Mouse (Mus musculus) hindbrain, embryonic 10.5 days (tissue): ENCODE results near the gene Cd1d1. TPM values are rescaled to one million over a fixed set of nuclear protein-coding genes. Genes with fewer than 3 reads are reported as not detected.
"Not testable (repeated sequence)": the region's sequence is repeated elsewhere in the genome, so short reads cannot be mapped to it uniquely, and the experiment has no call there.

ENCODE experiments used
- DNase-seq: peaks from one replicate; pipeline ENCODE4 v3.0.0-alpha.2; 2017; ENCODE audit warnings: low spot score
- H3K27ac ChIP-seq: fragments of 300-500 bp; sonication (generic); 2 replicates; pipeline ENCODE4 v1.5.1; 2016; ENCODE audit warnings: mild to moderate bottlenecking, moderate library complexity
- H3K27me3 ChIP-seq: fragments of 300-500 bp; sonication (generic); 2 replicates; pipeline ENCODE4 v1.6.1; 2016; ENCODE audit warnings: mild to moderate bottlenecking; ENCODE audit not compliant: poor library complexity, insufficient read depth, severe bottlenecking
- H3K36me3 ChIP-seq: fragments of 300-500 bp; sonication (generic); 2 replicates; pipeline ENCODE4 v1.6.1; 2016; ENCODE audit warnings: mild to moderate bottlenecking, moderate library complexity
- H3K4me1 ChIP-seq: fragments of 300-500 bp; sonication (generic); replicated peaks from 2 replicates; pipeline ENCODE4 v1.6.1; 2016; ENCODE audit warnings: mild to moderate bottlenecking
- H3K4me3 ChIP-seq: fragments of 300-500 bp; sonication (generic); 2 replicates; pipeline ENCODE4 v1.5.1; 2016; ENCODE audit warnings: mild to moderate bottlenecking, moderate library complexity
- H3K9me3 ChIP-seq: fragments of 300-500 bp; sonication (generic); 2 replicates; pipeline ENCODE4 v1.6.1; 2016; ENCODE audit warnings: mild to moderate bottlenecking, moderate library complexity
- WGBS: fragments of 180-500 bp; shearing (Covaris S2); methylation state at CpG from one replicate; pipeline ENCODE4 v1.1.7; 2016; 5-methylcytosine and 5-hydroxymethylcytosine counted together
- polyA plus RNA-seq: library from polyadenylated mRNA; unstranded; fragments of >200 nt; fragmentation: Nextera tagmentation; extraction: Ambion mirVana; gene quantifications from 2 replicates; pipeline ENCODE4 v1.2.1, GENCODE M21; 2016

Gene Cd1d1
- polyA plus RNA-seq, 1 experiment from 2014 or later, result 32.4 TPM

DNA sequence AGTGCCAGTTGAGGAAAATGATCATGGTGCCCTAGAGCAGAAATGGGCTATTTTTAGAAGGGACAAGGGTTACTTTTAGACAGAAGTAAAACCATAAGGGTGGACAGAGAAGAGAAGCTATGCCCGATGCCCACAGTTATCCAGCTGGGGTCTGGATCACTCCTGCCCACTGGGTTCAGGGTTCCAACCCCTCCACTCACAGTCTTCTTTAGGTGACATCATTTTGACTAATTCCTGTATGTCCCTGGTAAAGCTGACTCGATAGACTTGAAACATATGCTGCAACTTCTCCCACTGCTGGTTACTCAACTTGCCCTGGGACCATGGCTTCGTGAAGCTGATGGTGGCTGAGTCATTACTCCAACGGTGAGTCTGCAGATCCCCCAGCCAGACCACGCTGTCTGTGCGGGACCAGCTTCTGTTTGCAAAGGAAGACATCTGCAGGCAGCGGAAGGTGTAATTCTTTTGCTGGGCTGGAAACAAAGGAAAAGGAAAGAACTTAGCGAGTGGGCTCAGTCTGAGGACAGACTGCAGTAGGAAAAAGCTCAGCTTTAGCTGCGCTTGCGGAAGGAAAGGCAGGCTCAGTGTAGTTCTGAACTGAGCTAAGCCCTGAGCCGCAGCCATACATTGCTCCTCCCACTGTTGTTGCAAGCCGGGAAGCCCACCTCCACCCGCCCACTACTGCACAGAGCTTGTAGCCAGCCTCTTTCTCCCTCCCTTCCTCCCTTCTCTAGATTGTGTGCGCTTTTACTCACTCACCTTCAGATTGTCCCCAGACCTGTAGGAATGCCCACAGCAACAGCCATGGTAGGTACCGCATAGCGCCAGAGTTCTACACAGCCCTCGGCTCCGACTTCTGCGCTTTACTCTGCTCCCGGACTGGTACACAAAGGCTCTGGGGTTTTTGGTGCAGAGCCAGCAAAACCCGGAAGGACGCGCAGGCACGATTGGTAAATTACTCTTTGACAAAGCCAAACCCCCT, 517 bp downstream of the Cd1d1 start:
- WGBS, result 8% methylated on average over 24 of the region's 24 CpGs

DNA sequence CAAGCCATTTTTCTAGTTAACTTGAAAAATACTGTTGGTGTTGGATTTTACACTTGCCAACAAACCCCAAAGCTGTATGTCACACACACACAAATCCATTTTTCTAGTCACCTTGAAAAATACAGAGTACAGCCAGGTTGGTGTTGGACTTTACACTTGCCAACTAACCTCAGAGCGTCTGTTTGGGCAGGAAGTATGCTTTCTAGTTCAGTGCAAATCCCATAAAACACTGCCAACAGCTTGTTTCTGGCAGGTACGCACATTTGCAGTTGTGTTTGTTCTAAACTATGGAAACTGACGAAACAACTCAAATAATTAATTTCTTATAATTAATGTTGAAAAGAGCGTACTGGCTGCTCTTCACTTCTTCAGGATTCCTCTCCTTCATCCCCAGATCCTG, 3.1 kb downstream of the Cd1d1 start:
- Histone ChIP-seq H3K27ac (no peak overlapping the region), H3K9me3 (no peaks in the 10 kb centered on the region), H3K36me3 (no peaks in the 10 kb centered on the region), H3K27me3 (0 out of 2 replicates have a peak, but pooled peaks cover 5% of the 10 kb centered on the region), H3K4me3 (no peak overlapping the region), H3K4me1 (peaks cover 19% of the 10 kb centered on the region)
- WGBS, result 93% methylated on average over 4 of the region's 4 CpGs
- DNase-seq, result no peak

More for the DNA sequence above, 517 bp downstream of the Cd1d1 start:
- H3K27ac ChIP-seq, result peak overlapping the region; percentile 92
- H3K4me3 ChIP-seq, result peak overlapping the region; percentile 59
- H3K36me3 ChIP-seq, H3K9me3 ChIP-seq, H3K27me3 ChIP-seq: not testable (repeated sequence)
- H3K4me1 ChIP-seq, result peaks cover 19% of the 10 kb centered on the region
- DNase-seq, result peak; percentile 82

- peaks cover 14% of the 10 kb centered on the region for H3K4me1 ChIP-seq
- no peaks in the 10 kb centered on the region for H3K36me3 ChIP-seq
- H3K27ac ChIP-seq, result no peak overlapping the region
- DNase-seq, result no peak
- no peak overlapping the region for H3K4me3 ChIP-seq
- WGBS, result 69% methylated on average over 1 of the region's 1 CpGs
- H3K27me3 ChIP-seq, result 0 out of 2 replicates have a peak, but pooled peaks cover 5% of the 10 kb centered on the region
- no peaks in the 10 kb centered on the region for H3K9me3 ChIP-seq
Observed at GRCm38 (mm10) chr3:86995381-86995780, 3.9 kb downstream of the Cd1d1 start.

DNA sequence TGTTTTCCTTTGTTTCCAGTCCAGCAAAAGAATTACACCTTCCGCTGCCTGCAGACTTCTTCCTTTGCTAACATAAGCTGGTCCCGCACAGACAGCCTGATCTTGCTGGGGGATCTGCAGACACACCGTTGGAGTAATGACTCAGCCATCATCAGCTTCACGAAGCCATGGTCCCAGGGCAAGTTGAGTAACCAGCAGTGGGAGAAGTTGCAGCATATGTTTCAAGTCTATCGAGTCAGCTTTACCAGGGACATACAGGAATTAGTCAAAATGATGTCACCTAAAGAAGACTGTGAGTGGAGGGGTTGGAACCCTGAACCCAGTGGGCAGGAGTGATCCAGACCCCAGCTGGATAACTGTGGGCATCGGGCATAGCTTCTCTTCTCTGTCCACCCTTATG, 12.3 kb downstream of the Cd1d1 start:
- 51% methylated on average over 6 of the region's 6 CpGs for WGBS
- H3K27me3 ChIP-seq, result not testable (repeated sequence)

DNA sequence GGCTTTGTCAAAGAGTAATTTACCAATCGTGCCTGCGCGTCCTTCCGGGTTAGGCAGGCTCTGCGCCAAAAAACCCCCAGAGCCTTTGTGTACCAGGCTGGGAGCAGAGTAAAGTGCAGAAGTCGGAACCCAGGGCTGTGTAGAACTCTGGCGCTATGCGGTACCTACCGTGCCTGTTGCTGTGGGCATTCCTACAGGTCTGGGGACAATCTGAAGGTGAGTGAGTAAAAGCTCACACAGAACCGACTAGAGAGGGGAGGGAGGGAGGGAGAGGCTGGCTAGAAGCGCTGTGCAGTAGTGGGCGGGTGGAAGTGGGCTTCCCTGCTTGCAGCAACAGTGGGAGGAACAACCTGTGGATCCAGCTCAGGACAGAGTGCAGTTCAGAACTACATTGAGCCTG, 12.8 kb downstream of the Cd1d1 start:
- Histone ChIP-seq H3K4me3 (peak overlapping the region; percentile 50), H3K4me1 (peaks cover 8% of the 10 kb centered on the region), H3K27ac (peak overlapping the region; percentile 84), H3K27me3 (no peaks in the 10 kb centered on the region), H3K9me3 (no peaks in the 10 kb centered on the region), H3K36me3 (no peaks in the 10 kb centered on the region)
- DNase-seq, result peak; percentile 35
- WGBS, result 24% methylated on average over 12 of the region's 12 CpGs

More for the DNA sequence above, 12.3 kb downstream of the Cd1d1 start:
- H3K4me3 ChIP-seq, result peak overlapping the region; percentile 50
- H3K27ac ChIP-seq, result peak overlapping the region; percentile 84
- not testable (repeated sequence) for DNase-seq, H3K36me3 ChIP-seq, H3K9me3 ChIP-seq, H3K4me1 ChIP-seq

- H3K27me3 ChIP-seq, result no peaks in the 10 kb centered on the region
- no peak for DNase-seq
- no peak overlapping the region for H3K4me3 ChIP-seq
- peaks cover 8% of the 10 kb centered on the region for H3K4me1 ChIP-seq
- 88% methylated on average over 6 of the region's 6 CpGs for WGBS
- no peak overlapping the region for H3K27ac ChIP-seq
- H3K36me3 ChIP-seq, result no peaks in the 10 kb centered on the region
- H3K9me3 ChIP-seq, result no peaks in the 10 kb centered on the region
Observed at GRCm38 (mm10) chr3:86983382-86983781, 15.9 kb downstream of the Cd1d1 start.

DNA sequence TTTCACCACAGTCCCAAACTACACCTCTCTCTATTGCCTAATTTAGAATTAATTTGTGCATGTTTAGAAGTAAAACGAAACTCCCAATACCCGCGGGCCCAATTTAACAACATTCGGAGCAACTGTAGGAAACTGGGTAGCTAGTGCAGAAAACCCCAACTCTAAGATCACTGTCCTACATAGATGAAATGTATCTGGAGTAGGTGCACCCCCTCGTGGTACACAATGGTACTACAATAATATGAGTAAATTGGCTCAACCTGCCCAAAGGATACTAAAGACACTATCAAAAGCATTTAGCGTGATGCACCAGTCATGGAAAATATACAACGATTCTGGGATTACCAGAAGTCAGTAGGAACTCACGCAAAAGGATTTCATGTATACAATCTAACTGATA, 22.7 kb downstream of the Cd1d1 start:
- H3K4me3 ChIP-seq, result no peak overlapping the region
- H3K9me3 ChIP-seq, result no peaks in the 10 kb centered on the region
- no peaks in the 10 kb centered on the region for H3K27me3 ChIP-seq
- DNase-seq, result peak; percentile 33
- 23% methylated on average over 8 of the region's 8 CpGs for WGBS
- H3K4me1 ChIP-seq, result no peaks in the 10 kb centered on the region
- H3K27ac ChIP-seq, result no peak overlapping the region
- no peaks in the 10 kb centered on the region for H3K36me3 ChIP-seq

GRCm38 (mm10) chr3:86975150-86975549, 24.1 kb downstream of the Cd1d1 start:
- no peak for DNase-seq
- Histone ChIP-seq H3K9me3 (no peaks in the 10 kb centered on the region), H3K36me3 (no peaks in the 10 kb centered on the region), H3K27me3 (no peaks in the 10 kb centered on the region), H3K4me3 (no peak overlapping the region), H3K4me1 (no peaks in the 10 kb centered on the region), H3K27ac (no peak overlapping the region)
- WGBS, result 84% methylated on average over 2 of the region's 2 CpGs

GRCm38 (mm10) chr3:86962665-86963435, 36.4 kb downstream of the Cd1d1 start:
- Histone ChIP-seq H3K27ac (no peak overlapping the region), H3K4me1 (no peaks in the 10 kb centered on the region), H3K4me3 (no peak overlapping the region), H3K36me3 (no peaks in the 10 kb centered on the region), H3K9me3 (no peaks in the 10 kb centered on the region), H3K27me3 (no peaks in the 10 kb centered on the region)
- 88% methylated on average over 17 of the region's 17 CpGs for WGBS
- DNase-seq, result no peak

GRCm38 (mm10) chr3:86961395-86961669, 37.9 kb downstream of the Cd1d1 start:
- WGBS, result 93% methylated on average over 2 of the region's 2 CpGs
- no peaks in the 10 kb centered on the region for H3K4me1 ChIP-seq
- H3K27me3 ChIP-seq, result no peaks in the 10 kb centered on the region
- H3K4me3 ChIP-seq, result no peak overlapping the region
- no peaks in the 10 kb centered on the region for H3K9me3 ChIP-seq
- DNase-seq, result no peak
- no peaks in the 10 kb centered on the region for H3K36me3 ChIP-seq
- no peak overlapping the region for H3K27ac ChIP-seq

GRCm38 (mm10) chr3:86960656-86961394, 38.4 kb downstream of the Cd1d1 start:
- H3K27ac ChIP-seq, result no peak overlapping the region
- no peaks in the 10 kb centered on the region for H3K9me3 ChIP-seq
- WGBS, result 89% methylated on average over 17 of the region's 17 CpGs
- H3K27me3 ChIP-seq, result no peaks in the 10 kb centered on the region
- no peaks in the 10 kb centered on the region for H3K4me1 ChIP-seq
- no peaks in the 10 kb centered on the region for H3K36me3 ChIP-seq
- no peak for DNase-seq
- no peak overlapping the region for H3K4me3 ChIP-seq

GRCm38 (mm10) chr3:86959088-86959487, 40.2 kb downstream of the Cd1d1 start:
- Histone ChIP-seq H3K9me3 (0 out of 2 replicates have a peak, but pooled peaks cover 2% of the 10 kb centered on the region), H3K27me3 (no peaks in the 10 kb centered on the region), H3K36me3 (no peaks in the 10 kb centered on the region), H3K27ac (no peak overlapping the region), H3K4me1 (peaks cover 6% of the 10 kb centered on the region; the same call in 1 of the 2 replicates), H3K4me3 (no peak overlapping the region)
- no peak for DNase-seq
- 93% methylated on average over 7 of the region's 7 CpGs for WGBS
